Mouse (Mus musculus) testis, adult 2 months (tissue): ENCODE results near the gene Kptn.

ENCODE experiments used
- CTCF ChIP-seq: fragments of 200-500 bp; IDR thresholded peaks from 2 replicates; pipeline ENCODE4 v1.5.1; 2012; ENCODE audit warnings: low read depth, mild to moderate bottlenecking, inconsistent platforms, low read length, moderate library complexity; ENCODE audit not compliant: control insufficient read depth, insufficient read depth, insufficient replicate concordance
- POLR2A ChIP-seq: fragments of 200-500 bp; IDR thresholded peaks from 2 replicates; pipeline ENCODE4 v1.6.1; 2012; ENCODE audit warnings: low read depth, mild to moderate bottlenecking, inconsistent platforms, low read length, moderate library complexity; ENCODE audit not compliant: control insufficient read depth

DNA sequence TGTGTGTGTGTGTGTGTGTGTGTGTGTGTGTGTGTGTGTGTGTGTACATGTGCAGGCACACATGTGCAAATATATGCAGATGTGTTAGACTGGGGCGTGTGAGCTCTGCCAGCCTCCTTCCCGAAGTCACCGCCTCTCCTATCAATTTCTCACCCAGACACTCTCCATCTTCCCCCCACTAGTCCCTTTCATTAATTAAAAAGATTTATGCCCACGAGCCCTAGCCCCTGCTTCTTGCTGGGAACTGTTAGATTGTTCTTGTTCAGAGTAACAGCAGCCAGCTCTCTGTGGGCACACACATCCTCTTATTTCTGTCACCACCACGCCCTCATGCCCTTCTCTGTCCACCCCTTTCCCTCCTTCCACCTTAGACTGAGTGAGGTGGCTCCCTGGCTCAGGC is 53.5 kb downstream of the Kptn start:
- TF ChIP-seq CTCF (no peak), POLR2A (no peak)
